Mouse (Mus musculus) spleen, embryonic (tissue): ENCODE measurements around the gene Gm5244.

Experiments
- CTCF ChIA-PET: fragments of 350-600 bp; sonication (Branson Sonifier 250); formaldehyde crosslinking; loops from one replicate; lab custom pipeline; 2022; lab: Charles Lee

Gene Gm5244

DNA sequence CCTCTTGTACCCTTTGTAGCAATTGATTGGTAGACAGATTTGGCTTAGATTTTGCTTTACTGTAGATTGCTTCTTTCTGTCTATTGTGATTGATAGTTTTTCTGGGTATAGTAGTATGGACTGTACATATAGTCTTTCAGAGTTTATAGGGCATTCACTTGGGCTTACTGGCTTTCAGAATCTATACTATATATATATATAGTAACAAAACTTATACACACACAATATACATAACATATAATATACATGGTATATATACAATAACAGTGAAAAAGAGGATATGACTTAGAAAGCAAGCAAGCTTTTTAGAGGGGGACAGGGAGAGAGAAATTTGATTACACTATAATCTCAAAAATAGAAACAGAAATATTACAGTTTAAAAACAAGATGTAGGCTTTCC lies at the start of gene Gm5244:
Gm5244 (plus strand) TSS at position 301 of the 400 bp plus-strand sequence.
- CTCF ChIA-PET = no interaction called here

GRCm38 (mm10) chr19:12797071-12797470 lies 49.4 kb upstream of the Gm5244 start:
- CTCF ChIA-PET = interaction anchor here (0.7 kb wide), 1 partner anchor 33 kb away, joined by 3 read pairs; no protein-coding TSS in a partner anchor

- CTCF ChIA-PET = interaction anchor here (0.6 to 1.3 kb wide), 5 partner anchors 11 to 332 kb away, joined by 3 to 12 read pairs (median 5); no protein-coding TSS in a partner anchor
Measured at GRCm38 (mm10) chr19:12798404-12798803, 48.1 kb upstream of the Gm5244 start.

DNA sequence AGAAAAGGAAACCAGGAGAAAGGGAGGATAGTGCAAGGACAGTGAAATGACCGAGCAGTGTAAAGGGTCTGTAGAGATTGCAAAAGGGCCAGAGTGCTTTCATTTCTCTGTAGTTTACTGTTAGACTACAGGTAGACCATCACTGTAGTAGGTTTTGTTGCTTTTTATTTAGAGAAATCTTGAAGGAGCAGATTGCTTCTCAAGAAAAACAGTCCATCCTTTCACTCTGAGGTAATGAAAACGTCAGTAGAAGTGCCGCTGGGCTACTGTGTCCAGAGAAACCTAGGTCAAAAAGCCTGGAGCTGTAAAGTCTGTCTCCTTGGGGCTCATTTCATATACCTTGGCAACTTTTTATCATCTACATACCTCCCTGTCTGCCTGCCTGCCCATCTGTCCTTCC lies 47.4 kb upstream of the Gm5244 start:
- CTCF ChIA-PET = interaction anchor here (0.6 to 1.3 kb wide), 5 partner anchors 10 to 332 kb away, joined by 3 to 12 read pairs (median 5); no protein-coding TSS in a partner anchor

GRCm38 (mm10) chr19:12800621-12801020 lies 45.9 kb upstream of the Gm5244 start:
- CTCF ChIA-PET = no interaction called here

- CTCF ChIA-PET = interaction anchor here (1.3 kb wide), 1 partner anchor 19 kb away, joined by 5 read pairs; no protein-coding TSS in a partner anchor
Measured at GRCm38 (mm10) chr19:12801046-12801445, 45.4 kb upstream of the Gm5244 start.

DNA sequence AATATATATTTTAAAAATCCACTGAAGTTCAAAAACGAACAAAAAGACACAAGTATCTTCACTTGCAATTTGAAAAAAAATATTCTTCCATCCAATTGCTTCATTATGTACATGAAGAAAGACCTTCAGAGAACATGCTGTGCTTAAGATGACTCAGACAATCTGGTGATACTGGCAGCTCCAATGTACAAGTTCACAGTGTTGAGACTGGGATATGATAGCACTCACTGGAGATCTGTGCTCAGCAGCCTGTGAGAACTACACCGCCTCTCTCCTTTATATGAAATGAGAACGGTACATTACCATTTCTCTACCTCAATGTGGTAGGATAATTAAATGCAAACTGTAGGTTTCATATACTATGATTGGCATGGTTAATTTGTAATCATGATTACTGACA lies 43.7 kb upstream of the Gm5244 start:
- CTCF ChIA-PET = no interaction called here

DNA sequence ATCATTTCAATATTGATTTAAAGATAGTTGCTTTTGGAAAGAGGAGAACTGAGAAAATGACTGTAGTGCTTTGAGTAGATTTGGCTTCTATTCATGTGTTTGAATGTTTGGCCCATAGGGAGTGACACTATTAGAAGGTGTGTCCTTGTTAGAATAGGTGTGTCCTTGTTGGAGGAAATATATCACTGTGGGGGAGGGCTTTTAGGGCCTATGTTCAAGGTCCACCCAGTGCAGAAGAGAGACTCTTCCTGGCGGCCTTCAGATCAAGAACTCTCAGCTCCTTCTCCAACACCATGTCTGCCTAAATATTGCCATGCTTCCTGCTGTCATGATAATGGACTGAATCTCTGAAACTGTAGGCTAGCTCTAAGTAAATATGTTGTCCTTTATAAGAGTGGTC lies 42.2 kb upstream of the Gm5244 start:
- CTCF ChIA-PET = no interaction called here

DNA sequence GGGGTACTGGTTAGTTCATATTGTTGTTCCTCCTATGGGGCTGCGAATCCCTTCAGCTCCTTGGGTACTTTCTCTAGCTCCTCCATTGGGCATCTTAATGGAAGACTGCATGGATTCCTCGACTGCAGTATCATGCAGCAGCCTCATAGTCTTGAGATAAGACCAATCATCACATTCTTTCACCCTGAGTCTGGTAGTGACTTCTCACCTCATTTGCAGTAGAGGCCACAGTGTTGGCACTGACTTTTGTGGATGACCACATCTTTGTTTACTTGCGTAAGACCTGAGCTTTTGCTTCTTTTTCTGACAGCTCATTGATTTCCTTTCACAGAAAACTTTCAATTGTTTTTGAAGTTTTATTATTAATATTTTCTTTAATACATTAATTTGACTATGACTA lies 40.8 kb upstream of the Gm5244 start:
- CTCF ChIA-PET = no interaction called here

- CTCF ChIA-PET = no interaction called here
Measured at GRCm38 (mm10) chr19:12806214-12806613, 40.3 kb upstream of the Gm5244 start.

GRCm38 (mm10) chr19:12812644-12813364 lies 33.7 kb upstream of the Gm5244 start:
- CTCF ChIA-PET = no interaction called here

DNA sequence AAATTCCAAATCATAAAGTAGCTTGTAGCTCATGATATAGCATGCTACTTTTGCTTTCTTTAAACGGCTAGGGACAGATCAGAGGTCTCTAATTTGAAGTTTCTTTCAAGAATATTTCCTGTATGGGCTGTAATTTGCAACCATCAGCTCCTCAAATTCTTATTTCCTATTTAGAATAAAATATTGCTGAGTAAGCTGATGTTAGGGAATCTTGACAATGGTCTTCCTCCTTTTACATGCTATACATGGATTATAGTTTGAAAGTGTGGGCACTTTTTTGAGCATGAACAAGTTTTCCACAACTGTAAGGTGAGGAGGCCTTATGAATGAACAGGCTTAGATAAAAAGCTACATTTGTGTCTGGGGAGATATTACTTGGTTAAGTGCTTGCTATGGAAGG lies 32.6 kb upstream of the Gm5244 start:
- CTCF ChIA-PET = no interaction called here

DNA sequence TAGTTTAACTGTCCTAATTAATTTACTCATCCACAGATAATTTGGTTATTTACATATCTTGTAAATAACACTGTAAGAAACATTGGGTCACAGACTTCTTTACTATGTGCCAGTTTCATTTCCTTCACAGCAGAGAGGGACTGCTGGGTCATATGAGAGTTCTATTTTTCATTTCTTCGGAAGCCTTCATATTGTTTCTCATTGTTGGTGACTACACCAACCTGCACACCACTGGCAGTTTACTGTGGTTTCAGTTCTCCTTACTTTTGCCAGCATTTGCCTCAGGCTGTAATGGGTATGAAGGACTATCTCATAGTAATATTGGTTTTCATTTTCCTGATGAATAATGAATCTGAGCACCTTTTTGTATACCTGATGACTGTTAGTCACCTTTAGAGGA lies 28.0 kb upstream of the Gm5244 start:
- CTCF ChIA-PET = interaction anchor here (1.0 kb wide), 1 partner anchor 19 kb away, joined by 5 read pairs; no protein-coding TSS in a partner anchor

GRCm38 (mm10) chr19:12820383-12820782 lies 26.1 kb upstream of the Gm5244 start:
- CTCF ChIA-PET = interaction anchor here (0.6 to 1.5 kb wide), 2 partner anchors 19 to 254 kb away, joined by 3 to 5 read pairs; no protein-coding TSS in a partner anchor

DNA sequence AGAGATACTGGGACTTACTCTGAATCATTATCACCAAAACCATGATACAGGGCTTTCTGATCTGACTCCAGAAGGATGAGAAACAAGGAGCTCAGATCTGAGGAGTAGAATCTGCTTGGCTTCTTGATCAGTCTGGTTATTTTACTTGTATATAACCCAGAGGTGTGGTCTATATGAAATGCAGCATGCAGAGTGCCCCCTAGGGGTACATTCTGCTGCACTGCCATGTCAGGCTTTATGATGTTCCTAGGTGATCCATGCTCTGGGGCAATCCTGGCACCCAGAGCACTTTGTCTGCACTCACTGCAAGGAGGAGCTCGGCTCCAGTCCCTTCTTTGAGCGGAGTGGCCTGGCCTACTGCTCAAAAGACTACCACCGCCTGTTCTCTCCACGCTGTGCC lies 21.9 kb upstream of the Gm5244 start:
- CTCF ChIA-PET = no interaction called here

- CTCF ChIA-PET = no interaction called here
Measured at GRCm38 (mm10) chr19:12830823-12831430, 15.6 kb upstream of the Gm5244 start.

- CTCF ChIA-PET = no interaction called here
Measured at GRCm38 (mm10) chr19:12831559-12831958, 14.9 kb upstream of the Gm5244 start.

DNA sequence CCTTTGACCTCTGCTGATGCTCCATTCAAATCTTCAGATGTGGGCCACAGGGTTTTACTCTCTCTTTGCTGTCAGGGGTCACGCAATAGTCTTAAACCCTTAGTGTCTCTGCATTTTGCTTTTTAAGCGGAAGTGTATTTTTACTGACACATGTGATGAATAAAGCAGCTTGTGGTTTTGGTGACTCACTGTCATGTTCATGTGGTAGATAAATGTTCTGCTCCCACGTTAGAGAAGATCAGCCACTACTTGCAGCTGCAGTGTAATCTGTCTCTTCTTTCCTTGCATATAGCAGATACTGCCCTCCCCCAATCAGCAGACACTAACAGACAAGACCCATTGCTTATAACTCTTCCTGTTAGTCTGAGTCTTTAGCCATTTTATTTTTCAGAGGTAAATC lies 12.9 kb upstream of the Gm5244 start:
- CTCF ChIA-PET = no interaction called here

DNA sequence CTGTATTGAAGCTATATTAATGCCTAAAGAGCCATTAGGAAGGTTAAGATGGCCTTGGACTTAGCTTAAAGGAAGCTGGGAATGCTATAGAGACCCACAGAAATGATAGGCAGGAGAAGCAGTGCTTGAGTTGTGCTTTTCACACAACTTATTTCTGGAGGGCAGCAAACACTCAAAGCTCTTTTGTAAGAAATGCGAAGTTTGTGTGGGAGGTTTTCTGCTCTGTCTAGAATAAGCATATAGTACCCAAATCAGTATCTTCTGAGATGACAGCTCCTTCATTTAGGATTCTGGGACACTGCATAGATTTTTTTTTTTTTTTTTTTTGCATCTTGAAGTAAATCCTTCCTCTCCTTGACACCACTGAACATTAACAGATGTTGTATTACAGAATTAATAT lies 8.0 kb upstream of the Gm5244 start:
- CTCF ChIA-PET = no interaction called here

GRCm38 (mm10) chr19:12856983-12857382 lies 10.5 kb downstream of the Gm5244 start, which contains the start of gene Olfr1444:
Gene Olfr1444, plus strand, starts transcription at chr19:12857283.
- CTCF ChIA-PET = no interaction called here

DNA sequence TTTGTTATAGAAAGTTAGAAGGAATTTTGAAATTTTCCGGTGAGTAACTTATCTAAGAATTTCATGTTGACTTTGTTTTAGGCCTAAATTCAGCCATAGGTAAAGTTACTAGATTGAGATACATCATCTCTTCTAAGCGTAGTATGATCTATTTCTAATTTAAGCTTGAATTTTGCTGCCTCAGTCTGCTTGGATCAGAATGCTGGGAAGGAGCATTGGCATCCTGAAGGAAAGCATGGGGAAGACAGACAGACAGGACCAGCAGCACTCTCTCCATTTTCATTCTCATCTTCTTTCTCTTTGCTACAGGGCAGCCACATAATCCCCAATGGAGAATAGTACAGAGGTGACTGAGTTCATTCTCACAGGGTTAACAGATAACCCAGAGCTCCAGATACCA lies 37.1 kb downstream of the Gm5244 start, which contains the start of gene Olfr1445:
Olfr1445 (plus strand) TSS at position 301 of the 400 bp plus-strand sequence.
- CTCF ChIA-PET = no interaction called here

DNA sequence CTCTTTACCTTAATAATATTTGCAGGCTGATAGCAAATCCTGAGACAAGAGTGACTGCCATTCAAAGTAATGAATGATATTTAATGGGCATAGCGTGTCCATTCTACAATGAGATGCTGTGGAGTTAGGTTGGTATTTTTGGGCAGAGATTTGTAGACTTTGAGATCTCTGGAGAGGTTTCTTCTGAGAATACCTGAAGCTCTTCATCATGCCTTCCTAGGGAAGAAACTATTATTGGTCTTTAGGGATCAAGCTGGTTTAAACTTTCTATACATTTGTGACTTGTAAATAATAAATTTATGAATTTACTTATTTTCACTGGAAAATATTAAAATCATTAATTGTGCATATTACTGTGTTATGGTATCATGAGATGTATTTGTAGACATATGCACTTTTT lies 46.9 kb downstream of the Gm5244 start, which contains the start of gene Olfr1446:
Olfr1446 (minus strand) TSS at position 101 of the 400 bp plus-strand sequence.
- CTCF ChIA-PET = no interaction called here
